Mouse (Mus musculus) urinary bladder, postnatal 4 days (tissue): ENCODE measurements around the gene Txk.

ENCODE experiments used
- DNase-seq, 2 experiments: peaks; one replicate each; pipeline ENCODE4 v3.0.0; 2021 to 2022; ENCODE audit warnings: low spot score in 2 of 2

The Txk gene

GRCm38 (mm10) chr5:72751056-72751758, 1.4 kb downstream of the Txk start:
- DNase-seq = no peak

GRCm38 (mm10) chr5:72750226-72750625, 2.4 kb downstream of the Txk start:
- DNase-seq = no peak

- DNase-seq = no peak
These were observed 3.8 kb downstream of the Txk start for GRCm38 (mm10) chr5:72748659-72749265.

- no peak for DNase-seq
These were observed 5.2 kb downstream of the Txk start for GRCm38 (mm10) chr5:72747384-72747783.

- no peak for DNase-seq
These were observed 6.1 kb downstream of the Txk start for GRCm38 (mm10) chr5:72746461-72746860.

- DNase-seq = no peak
These were observed 9.5 kb downstream of the Txk start for GRCm38 (mm10) chr5:72743103-72743502.

- DNase-seq = no peak
These were observed 15.7 kb downstream of the Txk start for GRCm38 (mm10) chr5:72736868-72737267.

GRCm38 (mm10) chr5:72736437-72736836, 16.1 kb downstream of the Txk start:
- DNase-seq = no peak

- no peak for DNase-seq
These were observed 16.8 kb downstream of the Txk start for GRCm38 (mm10) chr5:72735763-72736162.

GRCm38 (mm10) chr5:72732885-72733284, 19.7 kb downstream of the Txk start:
- DNase-seq = no peak

GRCm38 (mm10) chr5:72725404-72725803, 27.2 kb downstream of the Txk start:
- DNase-seq = no peak

GRCm38 (mm10) chr5:72723429-72723828, 29.1 kb downstream of the Txk start:
- DNase-seq = no peak

- DNase-seq = no peak
These were observed 32.0 kb downstream of the Txk start for GRCm38 (mm10) chr5:72720587-72720986.

- DNase-seq = peak; percentile 31 to 76
These were observed 41.9 kb downstream of the Txk start for GRCm38 (mm10) chr5:72710572-72711278.

GRCm38 (mm10) chr5:72709976-72710375, 42.6 kb downstream of the Txk start:
- no peak for DNase-seq

GRCm38 (mm10) chr5:72709451-72709850, 43.1 kb downstream of the Txk start:
- no peak for DNase-seq

- no peak for DNase-seq
These were observed 45.9 kb downstream of the Txk start for GRCm38 (mm10) chr5:72706722-72707121.

- DNase-seq = no peak
These were observed 46.5 kb downstream of the Txk start for GRCm38 (mm10) chr5:72706095-72706494.

GRCm38 (mm10) chr5:72702202-72702601, 50.4 kb downstream of the Txk start:
- no peak for DNase-seq

GRCm38 (mm10) chr5:72699500-72699818, 53.1 kb downstream of the Txk start:
- no peak for DNase-seq

GRCm38 (mm10) chr5:72698818-72699499, 53.6 kb downstream of the Txk start:
- no peak for DNase-seq

GRCm38 (mm10) chr5:72698343-72698742, 54.2 kb downstream of the Txk start:
- no peak for DNase-seq

- DNase-seq = no peak
These were observed 56.1 kb downstream of the Txk start for GRCm38 (mm10) chr5:72696491-72696890.
